Mouse (Mus musculus) hindbrain, embryonic 10.5 days (tissue): ENCODE data around the gene Csgalnact2. TPM values are rescaled to one million over a fixed set of nuclear protein-coding genes. Genes with fewer than 3 reads are reported as not detected.

Experiments used
- DNase-seq: peaks from one replicate; pipeline ENCODE4 v3.0.0-alpha.2; 2017; ENCODE audit warnings: low spot score
- H3K27ac ChIP-seq: fragments of 300-500 bp; sonication (generic); 2 replicates; pipeline ENCODE4 v1.5.1; 2016; ENCODE audit warnings: mild to moderate bottlenecking, moderate library complexity
- H3K27me3 ChIP-seq: fragments of 300-500 bp; sonication (generic); 2 replicates; pipeline ENCODE4 v1.6.1; 2016; ENCODE audit warnings: mild to moderate bottlenecking; ENCODE audit not compliant: poor library complexity, insufficient read depth, severe bottlenecking
- H3K36me3 ChIP-seq: fragments of 300-500 bp; sonication (generic); 2 replicates; pipeline ENCODE4 v1.6.1; 2016; ENCODE audit warnings: mild to moderate bottlenecking, moderate library complexity
- H3K4me1 ChIP-seq: fragments of 300-500 bp; sonication (generic); replicated peaks from 2 replicates; pipeline ENCODE4 v1.6.1; 2016; ENCODE audit warnings: mild to moderate bottlenecking
- H3K4me3 ChIP-seq: fragments of 300-500 bp; sonication (generic); 2 replicates; pipeline ENCODE4 v1.5.1; 2016; ENCODE audit warnings: mild to moderate bottlenecking, moderate library complexity
- H3K9me3 ChIP-seq: fragments of 300-500 bp; sonication (generic); 2 replicates; pipeline ENCODE4 v1.6.1; 2016; ENCODE audit warnings: mild to moderate bottlenecking, moderate library complexity
- WGBS: fragments of 180-500 bp; shearing (Covaris S2); methylation state at CpG from one replicate; pipeline ENCODE4 v1.1.7; 2016; 5-methylcytosine and 5-hydroxymethylcytosine counted together
- polyA plus RNA-seq: library from polyadenylated mRNA; unstranded; fragments of >200 nt; fragmentation: Nextera tagmentation; extraction: Ambion mirVana; gene quantifications from 2 replicates; pipeline ENCODE4 v1.2.1, GENCODE M21; 2016

Gene Csgalnact2
- polyA plus RNA-seq, 1 experiment from 2014 or later, result 5.3 TPM

DNA sequence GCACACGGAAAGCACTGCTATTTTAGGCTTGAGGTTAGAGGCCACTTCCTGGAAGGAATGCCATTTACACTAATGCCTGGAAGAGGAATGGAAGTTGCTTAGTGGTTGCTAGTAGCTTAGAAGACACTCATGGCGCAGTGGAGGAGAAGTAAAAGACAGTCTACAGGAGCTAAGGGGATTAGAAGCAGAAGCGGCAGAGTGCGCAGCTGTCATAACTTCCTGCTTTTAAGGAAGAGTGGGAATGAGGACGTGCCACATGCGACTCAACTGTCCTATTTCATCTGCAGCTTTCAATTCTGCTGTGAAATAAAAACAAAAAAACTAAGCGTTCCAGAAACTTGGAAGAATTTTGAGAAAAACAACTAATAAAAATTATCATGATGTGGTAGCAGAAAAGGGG, 11.7 kb downstream of the Csgalnact2 start:
- Histone ChIP-seq H3K4me1 (no peaks in the 10 kb centered on the region), H3K27ac (no peak overlapping the region), H3K4me3 (no peak overlapping the region), H3K36me3 (peaks cover 19% of the 10 kb centered on the region), H3K27me3 (no peaks in the 10 kb centered on the region), H3K9me3 (no peaks in the 10 kb centered on the region)
- 80% methylated on average over 7 of the region's 7 CpGs for WGBS
- no peak for DNase-seq

DNA sequence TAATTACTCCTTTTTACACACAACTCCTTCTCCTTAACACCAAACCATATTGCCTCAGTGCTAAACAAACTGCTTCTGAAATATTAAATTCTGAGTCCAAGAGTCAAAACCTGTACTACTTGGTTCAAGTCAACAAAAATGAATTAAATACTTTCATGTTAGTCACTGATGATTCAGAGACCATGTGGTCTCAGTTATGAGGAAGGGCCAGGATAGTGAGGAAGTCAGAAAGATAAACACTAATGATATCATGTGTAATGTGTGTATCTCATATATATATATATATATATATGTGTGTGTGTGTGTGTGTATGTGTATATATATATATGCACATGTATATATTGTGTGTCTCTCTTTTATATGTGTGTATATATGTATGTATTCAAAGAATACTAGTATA, 12.4 kb downstream of the Csgalnact2 start:
- Histone ChIP-seq H3K27ac (no peak overlapping the region), H3K4me1 (no peaks in the 10 kb centered on the region), H3K4me3 (no peak overlapping the region), H3K36me3 (peaks cover 23% of the 10 kb centered on the region), H3K27me3 (no peaks in the 10 kb centered on the region), H3K9me3 (no peaks in the 10 kb centered on the region)
- DNase-seq, result no peak

DNA sequence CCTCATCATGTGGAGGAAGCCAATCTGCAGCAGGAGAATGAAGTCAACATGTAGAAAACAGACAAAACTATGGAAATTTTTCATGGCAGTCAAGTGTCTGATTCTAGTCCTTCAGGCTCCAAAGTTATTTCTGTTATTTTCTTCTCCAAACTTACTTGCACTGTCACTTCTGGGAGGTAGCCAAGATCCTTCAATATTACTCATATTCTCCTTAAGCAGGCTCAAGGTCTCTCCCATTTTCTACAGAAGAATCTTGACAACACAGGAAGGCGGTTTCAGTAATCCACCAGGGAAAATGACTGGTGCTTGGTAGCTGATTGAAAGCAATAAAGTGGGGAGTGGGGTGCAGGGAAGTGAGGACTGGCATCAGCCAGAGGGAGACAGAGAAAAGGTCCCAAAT, 16.2 kb downstream of the Csgalnact2 start:
- WGBS, result 92% methylated on average over 1 of the region's 1 CpGs
- no peak overlapping the region for H3K4me3 ChIP-seq
- H3K4me1 ChIP-seq, result no peaks in the 10 kb centered on the region
- no peak overlapping the region for H3K27ac ChIP-seq
- no peaks in the 10 kb centered on the region for H3K27me3 ChIP-seq
- DNase-seq, result no peak
- H3K36me3 ChIP-seq, result peaks cover 23% of the 10 kb centered on the region
- no peaks in the 10 kb centered on the region for H3K9me3 ChIP-seq

- Histone ChIP-seq H3K4me1 (no peaks in the 10 kb centered on the region), H3K36me3 (peaks cover 15% of the 10 kb centered on the region; the same call in 1 of the 2 replicates), H3K27me3 (no peaks in the 10 kb centered on the region), H3K9me3 (no peaks in the 10 kb centered on the region), H3K4me3 (no peak overlapping the region), H3K27ac (no peak overlapping the region)
- DNase-seq, result no peak
- 81% methylated on average over 1 of the region's 1 CpGs for WGBS
Observed at GRCm38 (mm10) chr6:118111810-118112209, 27.1 kb downstream of the Csgalnact2 start.

GRCm38 (mm10) chr6:118099311-118099802, 39.6 kb downstream of the Csgalnact2 start:
- H3K36me3 ChIP-seq, result no peaks in the 10 kb centered on the region
- no peak for DNase-seq
- WGBS, result 47% methylated on average over 2 of the region's 2 CpGs
- H3K4me3 ChIP-seq, result no peak overlapping the region
- H3K9me3 ChIP-seq, result no peaks in the 10 kb centered on the region
- no peaks in the 10 kb centered on the region for H3K27me3 ChIP-seq
- H3K27ac ChIP-seq, result no peak overlapping the region
- H3K4me1 ChIP-seq, result no peaks in the 10 kb centered on the region

DNA sequence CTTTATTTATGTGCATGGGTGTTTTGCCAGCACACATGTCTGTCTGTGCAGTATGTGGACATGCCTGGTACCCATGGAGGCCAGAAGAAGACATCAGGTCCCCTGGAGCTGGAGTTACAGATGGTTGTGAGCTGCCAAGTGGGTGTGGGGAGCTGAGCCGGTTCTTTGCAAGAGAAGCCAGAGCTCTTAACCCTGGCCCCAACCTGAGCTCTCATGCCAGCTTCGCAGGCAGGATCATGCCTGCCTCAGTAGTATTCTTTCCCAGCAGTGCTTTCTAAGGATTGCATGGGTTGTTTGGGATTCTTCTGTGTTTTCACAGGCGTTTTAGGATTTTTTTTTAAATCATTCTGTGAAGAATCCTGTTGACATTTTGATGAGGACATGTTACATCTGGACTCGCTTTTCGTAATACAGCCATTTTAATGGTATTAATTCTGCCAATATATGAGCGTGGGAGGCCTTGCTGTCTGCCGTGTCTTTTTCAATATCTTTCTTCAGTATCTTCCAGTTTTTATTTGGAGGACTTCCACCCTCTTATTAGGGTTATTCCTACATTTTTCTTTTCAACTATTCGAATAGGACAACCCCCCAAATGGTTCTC, 41.1 kb downstream of the Csgalnact2 start:
- no peaks in the 10 kb centered on the region for H3K4me1 ChIP-seq
- WGBS, result 86% methylated on average over 8 of the region's 8 CpGs
- H3K9me3 ChIP-seq, result no peaks in the 10 kb centered on the region
- H3K27me3 ChIP-seq, result no peaks in the 10 kb centered on the region
- H3K36me3 ChIP-seq, result no peaks in the 10 kb centered on the region
- H3K4me3 ChIP-seq, result no peak overlapping the region
- DNase-seq, result no peak
- no peak overlapping the region for H3K27ac ChIP-seq

- Histone ChIP-seq H3K4me1 (peaks cover 6% of the 10 kb centered on the region), H3K27me3 (no peaks in the 10 kb centered on the region), H3K36me3 (no peaks in the 10 kb centered on the region), H3K4me3 (no peak overlapping the region), H3K9me3 (no peaks in the 10 kb centered on the region), H3K27ac (no peak overlapping the region)
- WGBS, result 83% methylated on average over 9 of the region's 9 CpGs
- DNase-seq, result no peak
Observed at GRCm38 (mm10) chr6:118090827-118091226, 48.1 kb downstream of the Csgalnact2 start.

- Histone ChIP-seq H3K36me3 (no peaks in the 10 kb centered on the region), H3K27ac (no peak overlapping the region), H3K4me3 (no peak overlapping the region), H3K27me3 (no peaks in the 10 kb centered on the region), H3K9me3 (no peaks in the 10 kb centered on the region), H3K4me1 (peaks cover 6% of the 10 kb centered on the region)
- 83% methylated on average over 17 of the region's 17 CpGs for WGBS
- no peak for DNase-seq
Observed at GRCm38 (mm10) chr6:118088750-118089440, 50.0 kb downstream of the Csgalnact2 start.

DNA sequence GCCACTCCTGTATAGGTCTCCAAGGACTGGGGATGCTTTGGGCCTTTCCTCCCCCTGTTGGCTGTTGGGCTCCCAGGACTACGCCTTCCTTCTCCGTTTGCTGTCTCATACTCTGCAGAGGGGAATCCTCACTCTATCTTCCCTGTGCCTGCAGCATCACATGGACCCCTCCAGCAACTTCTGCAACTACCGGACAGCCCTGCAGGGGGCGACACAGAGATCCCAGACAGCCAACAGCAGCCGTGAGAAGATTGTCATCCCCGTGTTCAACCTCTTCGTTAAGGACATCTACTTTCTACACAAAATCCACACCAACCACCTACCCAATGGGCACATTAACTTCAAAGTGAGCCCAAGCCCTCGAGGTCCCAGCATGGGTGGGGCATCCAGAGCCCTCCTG, 51.0 kb downstream of the Csgalnact2 start:
- Histone ChIP-seq H3K9me3 (no peaks in the 10 kb centered on the region), H3K27me3 (no peaks in the 10 kb centered on the region), H3K36me3 (no peaks in the 10 kb centered on the region), H3K4me1 (peaks cover 6% of the 10 kb centered on the region), H3K4me3 (no peak overlapping the region), H3K27ac (no peak overlapping the region)
- WGBS, result 51% methylated on average over 8 of the region's 8 CpGs
- no peak for DNase-seq

- no peak for DNase-seq
- Histone ChIP-seq H3K9me3 (no peaks in the 10 kb centered on the region), H3K4me1 (no peaks in the 10 kb centered on the region; the same call in 1 of the 2 replicates), H3K4me3 (no peak overlapping the region), H3K36me3 (no peaks in the 10 kb centered on the region), H3K27ac (no peak overlapping the region), H3K27me3 (peaks cover 4% of the 10 kb centered on the region; the same call in 1 of the 2 replicates)
- 86% methylated on average over 8 of the region's 8 CpGs for WGBS
Observed at GRCm38 (mm10) chr6:118084596-118084995, 54.3 kb downstream of the Csgalnact2 start.

- H3K4me1 ChIP-seq, result no peaks in the 10 kb centered on the region; the same call in 1 of the 2 replicates
- WGBS, result 74% methylated on average over 6 of the region's 6 CpGs
- H3K36me3 ChIP-seq, result no peaks in the 10 kb centered on the region
- no peak overlapping the region for H3K4me3 ChIP-seq
- H3K9me3 ChIP-seq, result no peaks in the 10 kb centered on the region
- DNase-seq, result no peak
- 0 out of 2 replicates have a peak overlapping the region, but pooled peaks have one; percentile 35 for H3K27ac ChIP-seq
- peaks cover 4% of the 10 kb centered on the region; the same call in 1 of the 2 replicates for H3K27me3 ChIP-seq
Observed at GRCm38 (mm10) chr6:118083608-118084007, 55.3 kb downstream of the Csgalnact2 start.

DNA sequence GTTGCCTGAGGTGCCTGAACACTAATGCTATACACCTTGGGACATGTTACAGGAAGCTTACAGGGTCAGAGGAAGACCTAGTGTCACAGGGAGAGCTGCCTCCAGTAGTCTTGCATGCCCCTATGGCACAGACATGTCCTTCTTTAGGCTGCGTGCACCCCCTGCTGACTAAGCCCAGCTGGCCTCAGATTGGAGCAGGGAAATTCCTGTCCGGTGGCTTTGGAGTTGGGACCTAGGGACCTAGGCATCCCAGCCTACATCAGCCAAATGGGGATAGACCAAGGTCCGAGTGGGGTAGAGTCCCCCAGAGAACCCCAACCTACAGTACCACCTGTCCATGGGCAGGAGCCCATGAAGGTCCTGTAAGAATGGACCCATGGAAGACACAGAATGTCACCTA, 56.6 kb downstream of the Csgalnact2 start:
- no peaks in the 10 kb centered on the region for H3K36me3 ChIP-seq
- no peaks in the 10 kb centered on the region for H3K9me3 ChIP-seq
- WGBS, result 83% methylated on average over 3 of the region's 3 CpGs
- peaks cover 4% of the 10 kb centered on the region; the same call in 1 of the 2 replicates for H3K27me3 ChIP-seq
- no peak overlapping the region for H3K27ac ChIP-seq
- H3K4me3 ChIP-seq, result no peak overlapping the region
- DNase-seq, result no peak
- no peaks in the 10 kb centered on the region for H3K4me1 ChIP-seq

- H3K4me3 ChIP-seq, result no peak overlapping the region
- DNase-seq, result no peak
Observed at GRCm38 (mm10) chr6:118080711-118081110, 58.2 kb downstream of the Csgalnact2 start.

More at GRCm38 (mm10) chr6:118080711-118081110, 58.2 kb downstream of the Csgalnact2 start:
- WGBS, result 94% methylated on average over 4 of the region's 4 CpGs
- H3K9me3 ChIP-seq, result no peaks in the 10 kb centered on the region
- H3K27ac ChIP-seq, result no peak overlapping the region
- H3K4me1 ChIP-seq, result peaks cover 9% of the 10 kb centered on the region; the same call in 1 of the 2 replicates
- H3K36me3 ChIP-seq, result no peaks in the 10 kb centered on the region
- peaks cover 4% of the 10 kb centered on the region; the same call in 1 of the 2 replicates for H3K27me3 ChIP-seq
